Mouse (Mus musculus) megakaryocyte-erythroid progenitor cell, adult 5-6 weeks (primary cell): ENCODE measurements around the gene Pde6b. TPM values are rescaled to one million over a fixed set of nuclear protein-coding genes. Genes with fewer than 3 reads are reported as not detected.

Source experiments
- ATAC-seq: replicated peaks from 2 replicates; pipeline ENCODE4 v1.8.0; 2016; ENCODE audit warnings: mild to moderate bottlenecking, inconsistent platforms; ENCODE audit not compliant: severe bottlenecking, poor library complexity, low FRiP score, low TSS enrichment
- total RNA-seq, 2 experiments: library from RNA; stranded (forward) in 1 of 2; stranded (reverse) in 1 of 2; fragments of 200-1000, 215-1000 nt in 1 of 2; fragments of >200 nt in 1 of 2; fragmentation: Nextera tagmentation in 1 of 2; gene quantifications; 2 replicates each; pipeline ENCODE4 v1.2.3; 2014 to 2017

Pde6b gene
- total RNA-seq, 2 experiments from 2014 or later: not detected

DNA sequence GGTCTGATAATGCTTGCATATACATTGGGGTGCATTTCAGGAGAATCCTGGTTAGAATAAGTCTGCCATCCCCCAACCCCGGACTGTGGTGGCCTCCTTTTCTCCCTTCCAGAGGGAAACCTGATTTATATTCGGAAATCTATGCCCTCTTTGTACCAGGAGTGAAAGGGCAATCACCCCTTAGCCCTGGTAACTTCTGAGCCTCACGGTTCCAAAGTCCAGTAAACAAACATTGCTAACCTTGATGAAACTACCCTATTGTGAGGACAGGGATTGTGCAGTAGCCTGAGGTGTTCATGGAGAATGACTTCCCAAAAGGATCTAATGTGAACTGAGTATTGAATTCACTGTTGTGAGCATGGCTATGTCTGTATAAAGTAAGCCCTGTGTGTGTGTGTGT, 65.9 kb downstream of the Pde6b start:
- ATAC-seq: no peak

DNA sequence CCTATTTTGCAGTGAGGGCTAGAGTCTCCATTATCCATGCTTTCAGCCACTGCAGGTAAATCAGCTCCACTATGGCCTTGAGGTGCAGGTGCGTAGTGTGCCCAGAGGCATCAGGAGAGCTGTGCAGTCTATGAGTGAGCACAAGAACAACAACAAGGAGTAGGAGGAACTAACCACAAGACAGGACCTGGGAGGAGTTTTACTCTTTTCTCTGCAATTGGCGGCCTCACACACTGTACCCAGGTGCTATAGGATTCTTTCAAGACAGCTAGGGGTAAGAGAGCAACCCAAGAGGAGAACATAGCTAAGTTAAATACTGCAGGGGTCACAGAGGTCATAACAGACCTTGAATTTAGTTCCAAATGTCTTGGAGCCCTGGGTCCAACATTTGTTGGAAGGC, 70.5 kb downstream of the Pde6b start:
- no peak for ATAC-seq

DNA sequence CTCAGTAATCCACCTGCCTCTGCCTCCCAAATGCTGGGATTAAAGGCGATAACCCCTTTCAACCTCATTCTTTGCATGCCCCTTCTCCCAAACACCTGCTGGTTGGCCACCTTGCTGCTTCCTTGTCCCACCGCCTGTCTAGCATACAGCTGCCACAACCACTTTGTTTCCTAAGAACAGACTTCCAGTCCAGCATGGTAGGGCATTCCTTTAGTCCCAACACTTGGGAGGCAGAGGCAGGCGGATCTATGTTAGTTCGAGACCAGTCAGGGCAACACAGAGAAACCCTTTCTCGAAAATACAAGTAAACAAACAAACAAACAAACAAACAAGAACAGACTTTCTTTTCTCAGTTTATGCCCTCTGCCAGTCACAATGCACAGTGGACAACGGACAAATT, 72.3 kb downstream of the Pde6b start:
- no peak for ATAC-seq

DNA sequence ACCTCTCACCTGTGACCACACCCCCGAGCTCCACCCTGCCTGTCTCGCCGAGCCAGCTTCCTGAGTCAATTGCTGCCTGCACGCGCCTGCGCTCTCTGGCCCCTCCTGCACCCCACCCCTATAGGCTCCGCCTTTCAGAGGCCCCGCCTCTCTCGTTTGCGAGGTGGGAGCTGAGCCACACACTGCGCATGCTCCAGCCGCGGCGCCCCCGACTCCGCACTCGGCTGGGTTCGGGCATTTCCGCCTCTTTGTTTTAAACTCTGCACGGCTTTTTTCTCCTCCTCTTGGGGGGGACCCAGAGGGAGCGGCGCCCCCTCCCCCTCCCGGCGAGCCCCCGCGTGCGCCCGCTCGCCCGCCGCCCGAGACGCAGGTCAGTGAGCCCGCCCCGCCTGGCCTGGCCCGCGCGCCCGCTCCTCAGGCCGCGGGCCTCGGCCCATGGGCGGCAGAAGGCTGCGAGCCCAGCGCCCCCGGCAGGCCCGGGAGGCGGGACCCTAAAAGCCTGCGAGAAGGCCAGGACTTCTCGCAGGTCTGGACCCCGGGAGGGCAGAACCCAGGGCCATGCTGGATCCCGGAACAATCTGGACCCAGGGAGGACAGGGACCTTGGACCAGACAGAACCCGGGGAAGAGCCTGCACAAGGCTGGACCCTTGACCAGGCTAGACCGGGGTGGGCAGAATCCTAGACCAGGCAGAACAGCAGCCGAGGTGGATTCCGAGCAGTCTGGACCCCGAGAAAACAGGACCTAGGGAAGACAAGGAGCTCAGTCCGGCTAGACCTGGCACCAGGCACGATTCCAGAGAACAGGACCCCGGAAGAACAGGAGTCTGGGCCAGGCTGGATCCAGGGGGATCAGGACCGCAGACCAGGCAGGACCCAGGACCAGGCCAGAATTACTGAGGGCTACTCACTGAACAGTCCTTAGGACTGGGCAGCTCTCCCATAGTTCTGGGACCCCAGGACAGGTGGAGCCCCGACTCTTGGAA, 73.2 kb downstream of the Pde6b start, which contains the start of gene Pcgf3:
Gene Pcgf3, plus strand, starts transcription at position 151 of the 984 bp plus-strand sequence.
- peak; percentile 87 for ATAC-seq

DNA sequence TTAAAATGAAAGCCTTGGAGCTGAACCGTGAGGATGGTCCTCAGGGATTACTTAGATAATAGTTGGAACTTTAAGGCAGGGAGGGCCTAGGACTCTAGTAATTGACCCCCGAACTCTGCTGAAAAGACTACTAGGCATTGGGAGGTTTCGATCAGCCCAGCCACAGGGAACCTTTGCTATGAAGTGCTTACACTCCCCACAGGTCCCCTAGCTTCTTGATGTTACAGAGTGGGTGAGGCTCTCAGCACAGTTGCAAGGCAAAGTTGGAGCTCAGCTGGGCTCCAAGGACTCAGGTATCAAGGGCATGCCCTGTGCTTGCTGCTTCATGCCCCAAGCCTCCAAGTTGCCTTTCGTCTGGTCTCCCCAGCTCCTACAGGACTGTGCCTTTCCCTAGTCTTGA, 74.3 kb downstream of the Pde6b start:
- ATAC-seq: no peak

DNA sequence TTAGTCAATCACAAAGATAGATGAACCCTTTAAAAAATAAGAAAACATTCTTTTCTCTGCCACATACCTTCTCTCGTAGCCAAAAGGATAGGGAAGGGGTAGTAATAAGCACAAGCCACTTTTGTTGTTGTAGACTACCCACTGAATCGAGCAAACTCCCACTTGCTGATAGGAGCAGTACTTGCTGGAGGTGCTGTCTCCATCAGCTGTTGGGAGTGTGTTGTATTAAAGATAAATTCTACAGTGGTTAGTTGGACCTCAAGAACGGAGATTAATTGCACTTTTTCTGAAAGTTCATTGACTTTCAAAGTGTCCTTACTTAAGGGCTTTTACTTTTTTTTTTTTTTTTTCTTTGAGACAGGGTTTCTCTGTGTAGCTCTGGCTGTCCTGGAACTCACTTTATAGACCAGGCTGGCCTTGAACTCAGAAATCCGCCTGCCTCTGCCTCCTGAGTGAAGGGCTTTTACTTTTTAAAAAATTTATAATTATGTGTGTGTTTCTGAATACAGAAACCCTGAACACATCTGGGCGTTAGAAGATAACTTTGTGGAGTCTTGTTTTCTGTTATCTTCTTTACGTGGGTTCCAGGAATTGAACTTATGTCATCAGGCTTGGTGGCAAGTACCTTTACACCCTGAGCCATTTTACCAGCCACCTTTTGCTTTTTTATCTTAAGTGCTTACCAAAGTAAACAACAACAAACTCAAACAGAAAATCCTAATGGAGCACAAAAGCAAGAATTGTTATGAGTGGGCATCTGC, 77.1 kb downstream of the Pde6b start:
- peak; percentile 62 for ATAC-seq

DNA sequence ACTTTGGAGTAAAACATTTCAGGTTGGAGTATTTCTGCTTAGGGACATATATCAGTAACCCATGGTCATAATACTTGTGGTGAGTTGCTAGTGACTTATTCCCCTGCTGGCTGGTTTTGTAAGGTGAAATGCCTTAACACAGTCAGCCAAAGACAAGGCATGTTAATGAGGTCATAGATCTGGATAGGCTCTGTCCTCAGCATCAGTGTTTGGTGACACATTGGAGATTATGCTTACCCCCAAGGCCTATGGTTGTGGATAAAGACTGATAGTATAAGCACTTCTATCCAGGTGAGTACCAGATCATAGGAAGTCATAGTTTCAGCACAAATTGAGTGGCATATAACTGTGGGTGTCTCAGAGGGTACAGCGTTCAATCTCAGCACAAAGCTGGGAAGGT, 78.5 kb downstream of the Pde6b start:
- ATAC-seq: no peak

DNA sequence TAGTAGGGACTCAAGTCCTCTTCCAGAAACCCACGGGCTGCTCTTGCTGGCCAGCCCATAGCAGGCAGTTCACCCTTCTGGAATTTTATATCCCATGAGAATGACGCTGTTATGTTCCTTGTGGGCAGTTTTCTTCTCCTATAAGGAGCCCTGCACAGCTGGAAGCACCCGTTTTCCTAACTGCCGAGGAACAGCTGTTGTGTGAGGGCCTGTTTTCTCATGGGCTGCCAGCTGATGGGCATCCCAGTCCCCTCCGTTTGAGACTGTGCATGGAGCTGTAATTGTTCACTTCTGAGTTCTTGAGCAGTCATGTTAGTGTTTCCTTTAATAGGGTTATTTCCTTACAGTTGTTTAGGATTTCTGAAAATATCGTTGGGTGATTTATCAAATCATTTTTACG, 81.4 kb downstream of the Pde6b start:
- no peak for ATAC-seq

DNA sequence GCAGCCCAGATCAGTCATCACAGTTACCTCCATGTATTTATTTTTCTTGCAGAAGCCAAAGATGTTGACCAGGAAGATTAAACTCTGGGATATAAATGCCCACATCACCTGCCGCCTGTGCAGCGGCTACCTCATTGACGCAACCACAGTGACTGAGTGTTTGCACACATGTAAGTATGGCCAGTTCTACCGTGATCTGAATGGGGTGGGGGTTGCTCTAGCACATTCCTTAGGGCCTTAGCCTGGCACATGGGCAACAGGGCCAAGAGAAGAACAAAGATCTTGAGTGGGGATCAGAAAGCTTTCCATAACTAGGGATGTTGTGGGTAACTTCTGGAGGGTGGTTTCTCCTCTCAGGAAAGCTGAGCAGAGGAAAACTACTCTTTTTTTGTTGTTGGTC, 85.5 kb downstream of the Pde6b start:
- ATAC-seq: no peak

DNA sequence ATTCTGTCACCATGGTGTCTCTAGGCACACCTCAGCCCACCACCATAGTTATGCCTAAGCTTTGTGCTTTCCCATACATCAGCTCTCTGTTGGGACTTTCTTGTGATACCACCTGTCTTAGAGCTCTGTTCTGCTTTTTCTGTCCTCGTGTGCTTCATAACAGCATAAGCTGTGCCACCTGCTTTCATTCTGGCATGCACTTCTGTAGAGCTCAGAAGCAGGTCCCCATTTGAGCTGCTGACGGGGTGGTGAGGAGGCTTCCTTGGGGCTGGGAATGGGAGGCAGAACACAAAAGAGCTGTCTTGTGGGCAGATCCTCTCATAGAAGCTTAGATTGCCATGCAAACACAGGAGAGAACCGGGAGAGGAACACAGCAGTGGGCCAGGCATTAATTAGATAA, 87.8 kb downstream of the Pde6b start:
- no peak for ATAC-seq

Other genes starting within 250 kb of the Pde6b start
- 55.9 and 61.8 TPM in 2 replicates for gene Dr1, start 119.5 kb upstream of the Pde6b start, total RNA-seq (2014; fragmentation: Nextera tagmentation)
- 53.3 and 83.8 TPM in 2 replicates for gene Dr1, start 119.5 kb upstream of the Pde6b start, total RNA-seq (2017)
- gene Pigg, start 75.8 kb upstream of the Pde6b start, total RNA-seq (2014; fragmentation: Nextera tagmentation): 6.2 and 8.8 TPM in 2 replicates
- 10.8 and 11.0 TPM in 2 replicates for gene Pigg, start 75.8 kb upstream of the Pde6b start, total RNA-seq (2017)
- not detected in 2 replicates for gene Gm42517, start 20.5 kb upstream of the Pde6b start, total RNA-seq (2014; fragmentation: Nextera tagmentation)
- gene Gm42517, start 20.5 kb upstream of the Pde6b start, total RNA-seq (2017): not detected in 2 replicates
- gene Atp5k, start 46.1 kb downstream of the Pde6b start, total RNA-seq (2014; fragmentation: Nextera tagmentation): 469 and 530 TPM in 2 replicates
- 315 and 364 TPM in 2 replicates for gene Atp5k, start 46.1 kb downstream of the Pde6b start, total RNA-seq (2017)
- gene Mfsd7a, start 60.5 kb downstream of the Pde6b start, total RNA-seq (2014; fragmentation: Nextera tagmentation): 0.22 TPM in 1 of 2 replicates, not detected in the other
- 0.23 TPM in 1 of 2 replicates, not detected in the other for gene Mfsd7a, start 60.5 kb downstream of the Pde6b start, total RNA-seq (2017)
- 30.8 and 41.9 TPM in 2 replicates for gene Pcgf3, start 72.8 kb downstream of the Pde6b start, total RNA-seq (2014; fragmentation: Nextera tagmentation)
- 10.0 and 16.2 TPM in 2 replicates for gene Pcgf3, start 72.8 kb downstream of the Pde6b start, total RNA-seq (2017)
- gene Cplx1, start 161.6 kb downstream of the Pde6b start, total RNA-seq (2014; fragmentation: Nextera tagmentation): not detected in 2 replicates
- gene Cplx1, start 161.6 kb downstream of the Pde6b start, total RNA-seq (2017): not detected in 2 replicates
- 66.2 and 88.6 TPM in 2 replicates for gene Gak, start 241.4 kb downstream of the Pde6b start, total RNA-seq (2014; fragmentation: Nextera tagmentation)
- 101 and 104 TPM in 2 replicates for gene Gak, start 241.4 kb downstream of the Pde6b start, total RNA-seq (2017)
- gene Tmem175, start 241.4 kb downstream of the Pde6b start, total RNA-seq (2014; fragmentation: Nextera tagmentation): 20.5 and 21.9 TPM in 2 replicates
- 6.5 and 12.3 TPM in 2 replicates for gene Tmem175, start 241.4 kb downstream of the Pde6b start, total RNA-seq (2017)